Mouse (Mus musculus) embryo, embryonic 9.5 days (tissue): Measurements from ENCODE around the gene Slpi.

ENCODE experiments used
- DNase-seq: peaks from one replicate; pipeline ENCODE4 v3.0.0-alpha.2; 2017; ENCODE audit errors: extremely low spot score

Slpi gene

DNA sequence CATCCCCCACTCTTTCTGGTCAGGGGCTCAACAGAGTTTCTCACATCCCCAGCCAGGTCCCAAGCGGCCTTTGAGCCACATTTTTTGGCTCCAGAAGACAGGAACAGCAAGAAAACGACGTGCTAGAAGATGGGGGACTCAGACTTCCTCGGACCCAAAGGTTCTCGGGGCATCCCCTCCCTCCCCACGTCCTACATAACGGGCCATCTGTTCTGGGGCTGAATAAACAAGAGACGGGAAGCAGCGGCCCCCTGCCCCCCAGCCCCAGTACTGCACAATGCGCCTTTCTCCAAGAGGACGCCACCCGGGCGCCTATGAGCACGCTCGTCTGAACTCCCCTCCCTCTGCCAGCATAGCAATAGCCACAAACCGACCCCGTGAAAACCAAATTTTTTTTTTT is at the start of gene Slpi:
Gene Slpi, minus strand, starts transcription at position 76 of the 400 bp plus-strand sequence.
- DNase-seq, result no peak

GRCm38 (mm10) chr2:164438257-164438656 is 49.4 kb upstream of the Slpi start:
- DNase-seq, result no peak

DNA sequence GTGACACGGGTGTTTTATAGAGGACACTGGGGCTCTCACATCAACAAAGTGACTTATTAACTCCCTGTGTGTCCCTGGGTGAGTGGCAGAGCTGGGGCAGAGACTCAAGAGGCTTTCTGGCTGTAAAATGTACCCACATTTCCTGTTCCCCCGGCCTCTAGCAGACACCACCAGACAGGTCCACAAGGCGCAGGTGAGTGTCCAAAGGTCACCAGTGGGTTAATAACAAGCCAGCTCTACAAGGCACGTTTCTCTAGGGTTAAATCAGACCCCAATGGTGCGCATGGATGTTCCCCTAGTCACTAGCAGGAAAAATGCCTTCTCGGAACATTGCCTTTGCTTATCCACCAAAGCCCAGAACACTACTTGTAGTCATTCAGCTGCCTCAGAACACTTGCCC is 48.8 kb upstream of the Slpi start:
- DNase-seq, result no peak

GRCm38 (mm10) chr2:164436961-164437360 is 48.1 kb upstream of the Slpi start:
- DNase-seq, result no peak

- DNase-seq, result no peak
Measured at GRCm38 (mm10) chr2:164436215-164436913, 47.5 kb upstream of the Slpi start.

DNA sequence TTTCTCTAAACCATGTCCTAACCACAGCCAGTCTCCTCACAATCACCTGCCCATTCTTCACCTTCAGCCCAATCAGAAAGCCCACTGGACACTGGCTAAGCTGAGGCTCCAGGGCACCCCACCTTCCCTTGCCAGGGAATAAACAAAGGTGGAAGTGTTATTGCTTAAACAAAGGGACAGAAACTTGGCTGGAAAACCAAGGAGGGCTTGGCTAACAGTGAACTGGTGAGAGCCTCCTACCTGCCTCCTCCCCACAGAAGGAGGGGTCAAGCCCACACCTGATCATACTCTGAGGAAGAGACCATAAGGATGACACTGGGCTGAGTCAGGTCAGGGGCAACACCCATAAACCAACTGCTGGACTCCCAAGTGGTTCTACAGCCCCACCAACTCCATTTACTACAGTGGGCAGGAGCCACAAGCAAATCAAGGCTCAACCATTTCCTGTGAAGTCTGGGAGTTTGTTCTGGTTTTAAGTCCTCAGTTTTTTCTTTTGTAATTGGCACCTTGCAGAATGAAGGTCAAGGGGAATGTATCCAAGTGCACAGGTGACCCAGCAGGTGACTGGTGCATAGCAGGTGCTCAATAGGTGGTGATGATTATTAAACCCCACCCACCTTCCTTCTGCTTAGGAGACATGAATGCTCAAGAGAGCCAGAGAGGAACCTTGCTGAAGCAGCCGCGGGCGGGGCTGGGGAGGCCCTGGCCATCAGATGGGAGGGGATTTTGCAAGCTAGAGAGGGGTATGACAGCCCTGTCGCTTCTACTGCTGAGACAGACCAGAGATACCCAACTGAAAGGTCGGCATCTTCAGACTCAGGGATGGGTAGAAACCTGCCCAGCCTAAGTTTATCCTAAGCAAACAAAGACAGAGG is 46.6 kb upstream of the Slpi start:
- DNase-seq, result no peak

DNA sequence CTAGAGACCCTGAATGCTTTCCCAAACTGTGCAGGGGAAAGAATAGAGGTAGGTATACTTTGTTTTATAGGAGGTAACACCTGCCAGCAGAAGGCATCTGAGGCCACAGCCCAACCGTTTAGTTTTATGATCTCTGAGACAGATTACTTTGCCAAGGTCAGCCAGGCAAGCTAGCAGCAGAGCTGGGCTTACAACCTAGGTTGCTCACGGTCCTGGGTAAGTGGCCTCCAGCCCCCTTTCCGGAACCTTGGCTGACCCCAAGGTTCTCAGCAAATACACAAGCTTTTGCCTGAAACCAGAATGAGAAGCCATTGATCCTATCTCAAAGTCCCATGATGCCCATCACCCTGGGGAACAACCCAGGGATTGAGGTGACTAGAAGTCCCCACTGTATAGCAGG is 45.8 kb upstream of the Slpi start:
- no peak for DNase-seq

- no peak for DNase-seq
Measured at GRCm38 (mm10) chr2:164433278-164433895, 44.5 kb upstream of the Slpi start.

DNA sequence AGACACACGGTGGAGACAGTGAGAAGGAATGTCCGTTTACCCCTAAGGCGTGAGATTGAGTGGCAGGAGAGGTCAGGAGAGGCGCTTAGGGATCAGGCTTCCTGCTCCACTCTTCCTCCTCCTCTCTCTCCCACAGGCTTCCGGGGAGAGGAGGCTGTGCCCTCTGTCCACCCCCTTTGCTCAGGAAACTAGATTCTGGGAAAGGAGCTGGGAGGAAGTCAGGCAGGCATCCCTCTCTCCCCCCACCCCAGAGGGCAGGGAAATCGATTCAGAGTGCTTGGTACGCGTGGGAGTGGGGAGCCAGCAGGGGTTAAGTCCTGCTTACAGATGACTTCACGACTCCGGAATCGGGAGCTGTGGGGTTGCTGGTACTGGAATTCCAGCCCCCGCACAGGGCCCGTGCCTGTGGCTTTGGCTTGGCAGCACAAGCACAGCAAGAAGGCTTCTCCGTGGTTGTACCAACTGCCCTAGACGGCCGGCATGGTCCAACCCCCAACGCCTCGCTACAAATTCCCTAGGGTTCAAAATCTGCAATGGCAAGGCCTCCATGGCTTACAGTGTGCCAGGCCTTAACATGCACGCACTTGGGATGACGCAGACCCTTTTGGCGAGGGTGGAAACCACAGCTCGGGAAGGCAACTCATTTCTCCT is 43.8 kb upstream of the Slpi start:
- DNase-seq, result no peak

DNA sequence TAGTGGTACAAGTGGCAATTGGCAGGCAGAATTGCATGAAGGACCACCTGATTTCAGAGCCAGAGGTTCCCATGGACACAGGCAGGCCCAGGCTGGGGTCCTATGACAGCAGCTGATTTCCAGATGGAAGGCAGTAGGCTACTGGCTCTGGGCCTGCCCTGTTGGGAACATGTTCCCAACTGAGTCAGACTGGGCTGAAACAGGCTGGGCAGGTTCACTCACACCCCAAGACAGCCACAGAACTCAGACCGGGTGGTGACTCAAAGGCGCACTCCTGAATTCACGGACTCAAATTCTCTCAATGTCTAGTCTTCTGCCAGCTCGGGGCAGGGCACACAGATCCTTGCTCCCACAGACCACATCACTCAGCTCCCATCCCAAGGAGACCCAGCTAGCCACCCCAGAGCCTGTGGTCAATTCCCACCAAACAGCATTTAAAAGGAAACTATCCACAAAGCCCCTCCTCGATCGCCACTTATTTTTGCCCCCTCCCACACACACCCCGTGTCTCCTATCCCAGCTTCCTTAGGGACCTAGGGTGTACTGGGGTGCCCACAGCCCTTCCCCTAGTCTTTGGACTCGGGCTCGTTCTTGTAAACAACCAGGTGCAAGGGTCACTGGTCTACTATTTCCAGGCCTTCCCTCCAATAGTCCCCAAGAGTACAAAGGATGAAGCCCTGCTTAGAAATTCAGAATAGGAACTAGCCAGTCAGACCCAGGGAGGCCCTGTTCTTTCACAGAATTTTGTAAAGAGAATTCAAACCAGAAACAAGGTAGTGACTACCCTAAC is 43.0 kb upstream of the Slpi start:
- no peak for DNase-seq

DNA sequence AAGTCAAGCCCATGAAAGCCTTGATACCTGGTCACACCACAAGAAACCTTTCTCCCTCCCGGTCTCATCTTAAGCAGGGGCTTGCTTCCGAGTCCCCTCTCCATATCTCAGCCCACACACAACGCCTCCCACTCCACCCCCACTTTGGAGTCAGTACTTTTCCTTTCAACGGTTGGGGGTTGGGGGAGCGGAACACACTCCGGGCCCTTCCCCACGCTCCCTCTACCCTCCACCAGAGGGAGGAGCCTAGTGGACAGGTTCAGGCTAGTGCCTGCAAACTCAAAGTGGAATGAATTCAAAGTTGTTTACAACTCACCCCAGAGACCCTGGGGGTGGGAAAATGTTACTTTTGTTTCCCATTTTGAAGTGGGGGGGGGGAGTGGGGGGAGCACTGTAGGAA is 41.8 kb upstream of the Slpi start:
- DNase-seq, result no peak

DNA sequence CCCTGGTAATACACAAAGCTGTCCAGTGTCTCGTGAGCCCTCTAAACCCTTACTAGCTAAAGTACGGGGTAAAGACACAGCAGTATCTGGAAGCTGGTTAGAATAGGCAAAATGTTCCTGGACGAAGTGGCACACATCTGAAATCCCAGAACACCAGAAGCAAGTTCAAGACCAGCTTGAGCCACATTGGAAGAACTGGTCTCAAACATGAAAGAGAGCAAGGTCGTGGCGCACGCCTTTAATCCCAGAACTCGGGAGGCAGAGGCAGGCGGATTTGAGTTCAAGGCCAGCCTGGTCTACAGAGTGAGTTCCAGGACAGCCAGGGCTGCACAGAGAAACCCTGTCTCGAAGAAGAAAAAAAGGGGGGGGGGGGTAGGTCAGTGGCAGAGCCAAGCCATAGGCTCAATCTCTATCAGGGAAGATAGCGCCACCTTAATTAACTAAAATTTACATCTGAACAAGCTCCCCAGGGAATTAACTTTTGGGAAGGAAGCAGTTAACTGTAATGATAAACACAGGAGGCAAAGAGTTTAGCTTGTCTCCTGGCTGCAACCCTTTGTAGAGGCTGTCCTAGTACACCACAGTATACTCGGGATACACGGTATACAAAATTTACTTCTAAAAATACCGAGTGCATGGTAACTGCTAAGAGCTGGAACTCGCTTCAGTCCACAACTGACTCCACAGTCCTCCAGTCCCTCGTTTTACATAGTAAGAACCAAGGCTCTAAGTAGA is 41.2 kb upstream of the Slpi start:
- DNase-seq, result no peak

- DNase-seq, result no peak
Measured at GRCm38 (mm10) chr2:164428451-164428850, 39.6 kb upstream of the Slpi start.

- DNase-seq, result no peak
Measured at GRCm38 (mm10) chr2:164426952-164427351, 38.1 kb upstream of the Slpi start.

DNA sequence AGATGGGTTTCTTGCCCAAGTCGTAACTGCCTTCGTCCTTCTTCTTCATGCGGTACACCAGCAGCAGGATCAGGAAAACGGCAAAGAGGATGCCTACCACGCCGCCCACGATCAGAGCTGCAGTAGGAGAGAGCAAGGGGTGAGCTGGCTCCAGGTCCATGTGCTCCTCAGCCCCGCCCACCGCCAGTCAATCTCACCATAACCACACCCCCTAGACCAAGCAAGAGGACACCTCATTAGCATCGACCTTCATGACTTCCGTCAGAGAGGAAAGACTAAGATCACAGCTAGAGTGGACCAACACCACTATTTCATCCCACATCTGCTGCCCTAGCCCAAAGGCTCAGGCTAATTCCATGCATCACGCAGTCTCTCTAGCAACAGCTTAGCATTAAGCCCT is 37.2 kb upstream of the Slpi start:
- no peak for DNase-seq

DNA sequence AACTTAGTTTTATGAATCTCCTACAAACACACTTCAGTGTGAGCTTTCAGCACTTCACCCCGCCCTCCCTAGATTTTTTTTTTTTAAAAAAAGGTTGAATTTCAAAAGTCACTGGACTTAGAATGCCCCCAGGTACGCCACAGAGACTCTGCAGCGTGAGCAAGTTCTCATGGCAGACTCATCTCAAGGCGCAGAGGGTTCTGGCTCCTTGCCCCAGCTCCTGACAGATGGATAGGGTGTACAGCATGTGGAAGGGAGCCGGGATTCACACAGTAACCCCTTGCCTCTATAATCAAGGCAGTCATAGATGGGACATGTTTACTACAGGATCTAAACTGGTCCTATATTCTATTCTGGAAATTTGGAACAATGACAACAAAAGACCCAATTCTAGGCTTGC is 36.5 kb upstream of the Slpi start:
- no peak for DNase-seq

DNA sequence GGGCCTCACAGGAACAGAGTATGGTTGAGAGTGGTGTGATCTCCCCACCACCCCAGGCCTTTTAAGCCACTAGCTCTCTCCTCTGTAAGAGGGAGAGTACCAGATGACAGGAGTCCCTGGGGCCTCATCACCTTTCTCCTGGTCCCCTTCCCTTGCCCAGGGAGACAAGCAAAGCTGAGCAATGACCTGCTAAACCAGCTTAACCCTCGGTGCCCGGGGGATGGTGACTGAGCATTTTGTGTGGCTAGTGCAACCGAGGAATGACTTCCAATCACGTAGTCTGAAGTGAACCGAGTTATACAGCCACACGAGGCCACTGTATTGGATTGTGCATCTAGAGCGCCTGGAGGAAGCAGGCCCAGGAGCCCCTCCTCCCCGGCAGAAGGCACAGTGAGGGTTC is 35.5 kb upstream of the Slpi start:
- DNase-seq, result no peak

GRCm38 (mm10) chr2:164423464-164423863 is 34.6 kb upstream of the Slpi start:
- no peak for DNase-seq

DNA sequence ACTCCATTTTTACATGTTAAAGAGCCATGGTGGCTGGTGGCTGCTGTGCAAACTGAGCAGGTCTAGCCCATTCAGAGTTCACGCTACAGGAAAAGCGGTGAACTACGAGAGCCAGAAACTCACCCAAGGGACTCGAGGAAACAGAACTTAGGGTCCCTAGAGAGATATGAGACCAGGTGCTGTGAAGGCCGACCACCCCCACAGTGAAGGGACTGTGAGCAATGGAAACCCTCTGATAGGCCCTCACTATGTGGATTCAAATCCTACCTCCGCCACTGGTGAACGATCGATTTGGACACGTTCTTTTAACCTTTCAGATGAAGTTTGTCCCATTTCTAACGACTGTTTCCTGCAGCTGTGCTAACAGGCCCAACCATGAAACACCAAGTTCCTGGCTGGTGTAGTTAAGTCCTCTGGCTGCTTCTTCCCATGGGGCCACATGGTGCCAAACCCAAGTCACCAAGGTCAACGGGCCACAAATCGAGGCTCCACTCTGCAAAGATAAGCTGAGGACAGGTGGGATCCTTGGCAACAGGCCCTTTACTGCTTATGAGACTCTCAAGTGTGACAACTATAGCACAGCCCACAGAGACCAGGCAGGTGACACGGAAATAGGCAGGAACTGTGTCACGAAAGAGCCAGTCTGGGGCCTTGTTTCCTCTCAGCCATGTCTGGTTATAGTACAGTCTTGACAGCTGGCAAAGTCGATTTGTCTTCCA is 33.9 kb upstream of the Slpi start:
- no peak for DNase-seq

GRCm38 (mm10) chr2:164421979-164422378 is 33.1 kb upstream of the Slpi start:
- no peak for DNase-seq
